Mouse (Mus musculus) kidney, postnatal 14 days (tissue): ENCODE measurements around the gene Sema6c.
"Not testable (repeated sequence)": the region's sequence is repeated elsewhere in the genome, so short reads cannot be mapped to it uniquely, and the experiment has no call there.

Source experiments
- DNase-seq: peaks from one replicate; pipeline ENCODE4 v3.0.0; 2022; ENCODE audit warnings: mixed read lengths

The Sema6c gene

GRCm38 (mm10) chr3:95159987-95160963 lies at the start of gene Sema6c:
Gene Sema6c, plus strand, starts transcription at chr3:95160457.
- peak; percentile 93 for DNase-seq

GRCm38 (mm10) chr3:95110911-95111726 lies 49.1 kb upstream of the Sema6c start, which contains the start of gene Vps72:
Gene Vps72, plus strand, starts transcription at chr3:95111022.
- peak; percentile 94 for DNase-seq

GRCm38 (mm10) chr3:95112760-95113159 lies 47.5 kb upstream of the Sema6c start:
- DNase-seq, result no peak

GRCm38 (mm10) chr3:95117751-95118150 lies 42.5 kb upstream of the Sema6c start:
- no peak for DNase-seq

- peak; percentile 47 for DNase-seq
Observed at GRCm38 (mm10) chr3:95121580-95121979, 38.7 kb upstream of the Sema6c start.

GRCm38 (mm10) chr3:95124246-95124645 lies 36.0 kb upstream of the Sema6c start, which contains the start of gene Tmod4:
Gene Tmod4, plus strand, starts transcription at chr3:95124476.
- DNase-seq, result no peak

GRCm38 (mm10) chr3:95124972-95125371 lies 35.3 kb upstream of the Sema6c start:
- peak; percentile 70 for DNase-seq

- DNase-seq, result peak; percentile 67
Observed at GRCm38 (mm10) chr3:95129226-95129651, 31.0 kb upstream of the Sema6c start.

GRCm38 (mm10) chr3:95130081-95130480 lies 30.2 kb upstream of the Sema6c start:
- peak; percentile 30 for DNase-seq

- DNase-seq, result not testable (repeated sequence)
Observed at GRCm38 (mm10) chr3:95132389-95132788, 27.9 kb upstream of the Sema6c start.

GRCm38 (mm10) chr3:95133176-95133575 lies 27.1 kb upstream of the Sema6c start:
- no peak for DNase-seq

- peak; percentile 94 for DNase-seq
Observed at GRCm38 (mm10) chr3:95133680-95134101, 26.6 kb upstream of the Sema6c start, which contains the start of the genes Scnm1 and Lysmd1. Gene Scnm1, minus strand, starts transcription at chr3:95134011. Gene Lysmd1, plus strand, starts transcription at chr3:95134088.

- DNase-seq, result not testable (repeated sequence)
Observed at GRCm38 (mm10) chr3:95134133-95134532, 26.1 kb upstream of the Sema6c start.

- DNase-seq, result peak; percentile 78
Observed at GRCm38 (mm10) chr3:95135023-95135422, 25.2 kb upstream of the Sema6c start.

- no peak for DNase-seq
Observed at GRCm38 (mm10) chr3:95135433-95136052, 24.7 kb upstream of the Sema6c start.

GRCm38 (mm10) chr3:95136336-95136735 lies 23.9 kb upstream of the Sema6c start:
- DNase-seq, result no peak

GRCm38 (mm10) chr3:95139586-95140288 lies 20.5 kb upstream of the Sema6c start:
- peak; percentile 68 for DNase-seq

- DNase-seq, result no peak
Observed at GRCm38 (mm10) chr3:95140289-95140595, 20.0 kb upstream of the Sema6c start.

- no peak for DNase-seq
Observed at GRCm38 (mm10) chr3:95140795-95141194, 19.5 kb upstream of the Sema6c start.

- no peak for DNase-seq
Observed at GRCm38 (mm10) chr3:95141474-95141873, 18.8 kb upstream of the Sema6c start.

- no peak for DNase-seq
Observed at GRCm38 (mm10) chr3:95141952-95142616, 18.2 kb upstream of the Sema6c start, which contains the start of gene Tnfaip8l2. Gene Tnfaip8l2, minus strand, starts transcription at chr3:95142360.
